Mouse (Mus musculus) liver (tissue): ENCODE results near the gene Zfp593.

Source experiments
- DNase-seq: peaks from one replicate; pipeline ENCODE4 v3.0.0-alpha.2; 2020; ENCODE audit warnings: mixed read lengths

The Zfp593 gene

DNA sequence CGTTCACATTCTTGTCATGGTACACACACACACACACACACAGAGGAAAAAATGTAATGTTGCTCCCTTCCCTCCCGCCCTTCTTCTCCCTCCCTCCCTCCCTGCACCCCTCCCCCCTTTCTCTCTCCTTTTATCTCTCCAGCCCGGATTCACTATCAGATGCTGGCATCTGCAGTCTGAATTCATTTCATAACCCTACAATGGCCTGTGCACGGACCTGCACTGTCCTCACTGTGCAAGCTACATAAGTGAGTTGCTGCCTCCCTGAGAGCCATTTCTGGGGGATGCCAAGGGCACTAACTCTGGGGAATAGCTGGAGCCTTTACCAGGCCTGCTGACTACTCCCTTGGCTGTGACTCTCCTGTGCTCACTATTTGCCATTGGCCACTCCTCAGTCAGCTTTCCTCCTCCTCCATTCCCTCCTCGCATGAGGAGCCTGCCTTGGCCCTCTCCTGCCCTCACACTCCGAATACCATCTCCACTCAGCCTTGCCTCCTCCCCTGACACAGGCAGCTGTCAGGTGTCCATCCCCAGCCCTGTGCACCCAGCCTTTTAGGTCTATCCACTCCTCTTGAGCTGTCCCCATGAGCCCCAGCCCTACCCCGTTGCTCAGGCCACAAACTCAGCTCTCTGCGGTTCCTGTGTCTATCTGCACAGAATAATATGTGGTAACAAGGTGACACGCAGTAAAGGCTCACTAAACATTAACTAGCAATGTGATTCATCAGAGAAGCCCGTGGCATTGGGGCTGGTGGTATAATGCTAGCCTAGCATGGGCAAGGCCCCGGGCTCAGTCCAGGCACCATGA is 22.4 kb downstream of the Zfp593 start:
- DNase-seq = no peak

DNA sequence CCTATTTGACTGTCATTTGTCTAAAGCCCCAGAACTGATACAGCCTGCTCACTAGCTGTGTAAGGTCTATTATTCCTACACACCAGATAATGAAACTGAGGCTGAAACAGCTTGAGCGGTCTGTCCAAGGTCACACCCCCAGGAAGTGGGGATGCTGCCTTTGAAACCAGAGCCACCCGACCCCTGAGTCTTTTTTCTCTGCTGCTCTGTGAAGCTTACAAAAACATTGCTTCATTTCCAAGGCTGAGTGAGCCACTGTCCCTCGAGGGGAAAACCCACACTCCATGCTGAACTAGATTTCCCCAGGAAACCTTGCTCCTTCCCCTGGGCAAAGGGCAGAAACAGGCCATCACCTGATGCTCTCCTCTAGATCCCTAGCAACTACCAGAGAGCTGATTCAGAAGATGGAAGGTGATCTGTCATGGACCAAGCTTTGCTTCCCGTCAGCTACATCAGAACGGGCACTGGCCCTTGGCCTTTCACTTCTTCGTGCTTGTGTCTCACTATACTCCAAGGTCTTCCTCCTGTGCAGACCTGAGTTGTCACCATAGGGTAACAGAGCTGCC is 38.8 kb downstream of the Zfp593 start:
- DNase-seq = no peak

DNA sequence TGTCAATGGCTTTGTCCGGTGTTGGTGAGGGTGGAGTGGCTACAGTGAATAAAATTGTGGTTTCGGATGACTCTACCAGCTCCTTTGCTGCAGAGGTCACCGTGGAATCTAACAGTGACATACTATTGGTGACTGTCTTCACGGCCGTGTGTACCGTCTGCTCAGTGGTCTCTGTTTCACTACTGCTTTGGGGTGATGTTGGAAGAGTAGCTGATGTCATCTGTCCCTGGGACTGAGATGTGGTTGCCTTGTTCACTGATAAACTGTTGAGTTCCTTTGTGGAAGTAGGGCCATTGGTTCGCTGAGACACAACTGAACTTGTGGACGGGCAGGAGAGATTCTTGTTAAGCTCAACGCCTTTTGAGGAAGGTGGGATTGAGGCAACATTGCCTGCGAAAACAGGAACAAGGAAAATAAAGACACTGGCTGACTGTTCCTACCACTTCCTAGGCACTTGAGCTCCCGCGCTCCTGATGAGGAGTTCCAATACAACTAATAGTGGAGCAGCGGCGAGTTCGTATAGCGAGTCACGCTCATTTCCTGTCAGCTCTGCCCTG is 42.0 kb downstream of the Zfp593 start:
- no peak for DNase-seq

DNA sequence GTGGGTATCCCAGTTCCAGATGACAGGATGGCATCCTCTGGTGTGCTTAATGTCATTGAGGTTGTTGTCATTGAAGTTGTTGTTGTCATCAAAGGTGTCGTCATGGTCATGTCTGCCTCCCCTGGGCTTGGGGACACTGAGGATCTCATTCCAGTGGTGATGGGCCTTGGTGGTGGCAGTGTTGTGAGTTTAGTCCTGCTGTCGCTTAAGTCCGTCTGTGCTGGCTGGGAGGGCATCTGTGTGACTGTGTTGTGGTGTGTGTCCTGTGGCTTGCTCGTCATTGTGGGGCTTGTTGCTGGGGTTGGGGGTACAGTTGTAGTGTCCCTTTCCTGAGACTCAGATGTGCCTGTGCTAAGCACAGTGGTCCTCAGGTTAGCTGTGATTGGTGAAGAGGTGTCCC is 42.5 kb downstream of the Zfp593 start, which contains the start of gene Gm7534:
Gene Gm7534 (minus strand): TSS at position 101 of the 400 bp plus-strand sequence.
- no peak for DNase-seq

DNA sequence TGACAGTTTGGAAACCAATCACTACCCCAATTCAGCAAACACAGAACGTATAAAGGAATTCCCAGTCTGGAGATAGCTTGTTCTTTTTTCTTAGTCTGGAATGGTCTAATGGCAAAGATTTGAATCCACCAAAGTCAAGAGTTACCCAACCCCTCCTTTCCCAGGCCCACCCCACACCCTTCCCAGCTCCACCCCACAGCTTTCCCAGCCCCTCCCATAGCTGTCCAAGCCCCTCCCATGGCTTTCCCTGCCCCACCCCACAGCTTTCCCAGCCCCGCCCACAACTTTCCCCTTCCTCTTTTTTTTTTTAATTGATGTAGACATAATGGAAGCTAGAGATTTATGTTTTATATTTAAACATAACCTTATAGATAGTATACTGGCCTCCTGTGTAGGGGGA is 46.0 kb downstream of the Zfp593 start:
- no peak for DNase-seq
